Mouse (Mus musculus): ENCODE results near the gene 1700001P01Rik.

- TF ChIP-seq CTCF (conservative IDR thresholded peaks at IDR 0.05 in 1 of 2, IDR thresholded peaks at IDR 0.05 in 1 of 2; ENCODE audit: low read depth in 2 of 2, low read length in 2 of 2), result no peak
- no peak for TF ChIP-seq ETS1 (conservative IDR thresholded peaks at IDR 0.05; ENCODE audit: low read depth, low read length)
- no peak for TF ChIP-seq SMC3 (IDR thresholded peaks at IDR 0.05; ENCODE audit: low read depth, low read length)
- no peak for TF ChIP-seq NRF1 (IDR thresholded peaks at IDR 0.05; ENCODE audit: low read depth, low read length)
- no peak for TF ChIP-seq CHD2 (IDR thresholded peaks at IDR 0.05; ENCODE audit: low read length)
- TF ChIP-seq JUND (conservative IDR thresholded peaks at IDR 0.05; ENCODE audit: low read depth, low read length), result no peak
- no peak for TF ChIP-seq MAFK (IDR thresholded peaks at IDR 0.05; ENCODE audit: insufficient replicate concordance, low read length)
- no peak for TF ChIP-seq USF1 (IDR thresholded peaks at IDR 0.05; ENCODE audit: low read depth, low read length)
- TF ChIP-seq UBTF (IDR thresholded peaks at IDR 0.05; ENCODE audit: low read depth, low read length), result no peak
- no peak for TF ChIP-seq ZC3H11A (IDR thresholded peaks at IDR 0.05; ENCODE audit: low read depth, low read length)
- TF ChIP-seq MEF2A (IDR thresholded peaks at IDR 0.05; ENCODE audit: borderline replicate concordance, low read depth, low read length), result no peak
- TF ChIP-seq ZNF384 (IDR thresholded peaks at IDR 0.05; ENCODE audit: low read depth, low read length), result no peak
These were observed 38.2 kb upstream of the 1700001P01Rik start for GRCm38 (mm10) chr11:97813746-97814515.
